31 mouse cellular contexts compared by ENCODE assay signal in the genomic region with DNA sequence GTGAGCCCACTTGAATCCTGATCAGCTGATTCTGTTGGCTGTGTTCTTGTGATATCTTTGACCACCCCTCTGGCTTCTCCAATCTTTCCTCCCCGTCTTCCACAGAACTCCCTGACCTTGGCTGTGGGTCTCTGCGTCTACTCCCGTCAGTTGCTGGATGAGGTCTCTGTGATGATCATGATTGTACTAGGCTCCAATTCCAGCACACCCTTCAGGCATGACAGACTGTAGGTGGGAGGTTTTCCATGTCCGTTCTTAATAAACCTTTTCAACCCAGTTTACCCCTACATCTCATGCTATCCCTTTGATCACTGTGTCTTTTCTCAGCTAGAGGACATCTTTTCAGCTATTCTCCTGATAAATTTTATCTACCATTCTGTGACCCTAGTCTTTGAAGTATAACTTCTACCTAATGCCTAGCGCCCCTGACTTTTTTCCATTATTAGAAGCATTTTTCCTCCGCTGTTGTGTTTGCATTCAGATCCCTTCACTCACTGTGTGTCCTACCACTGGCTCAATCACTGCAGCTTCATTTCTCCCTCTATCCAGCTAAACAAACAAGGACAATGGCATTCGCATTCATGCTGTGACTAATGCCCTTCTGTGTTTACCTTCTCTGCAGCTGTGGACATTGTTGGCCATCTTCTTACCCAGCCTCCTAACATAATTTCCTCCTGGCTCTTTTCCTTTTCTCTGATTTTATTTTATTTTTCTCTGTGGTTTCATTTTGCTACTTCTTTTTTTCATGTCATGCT.
DNase-seq lines count a peak whose midpoint lies in the region; ATAC-seq lines count a peak whose summit lies in the region.
"Had no signal": no experiment of that assay in that cellular context is flagged by ENCODE, and none has a peak within 500 bp of the region (broad histone marks: within the 10 kb centered on the region; RNA-seq: fewer than 3 reads in every experiment).

No protein-coding gene starts in this region.

- no peak overlapping the region for H3K9ac ChIP-seq in kidney, embryonic 15.5 days
- no peak overlapping the region for H3K9ac ChIP-seq in midbrain, embryonic 11.5 days (ENCODE audit: low read length)
- no peak overlapping the region for H3K9ac ChIP-seq in midbrain, embryonic 15.5 days
- H3K9ac ChIP-seq: embryonic facial prominence, embryonic 12.5 days; embryonic facial prominence, embryonic 15.5 days; forebrain, postnatal 0 days; heart, embryonic 12.5 days; heart, embryonic 15.5 days; hindbrain, embryonic 13.5 days had no signal

- H3K4me3 ChIP-seq in kidney, embryonic 15.5 days (replicated peaks), result no peak overlapping the region
- no peak overlapping the region for H3K4me3 ChIP-seq in midbrain, embryonic 11.5 days (ENCODE audit: low read depth, low read length)
- H3K4me3 ChIP-seq in midbrain, embryonic 15.5 days, result no peak overlapping the region
- H3K4me3 ChIP-seq: embryonic facial prominence, embryonic 12.5 days; embryonic facial prominence, embryonic 15.5 days; gastrocnemius, adult 2 months; heart, embryonic 12.5 days; heart, embryonic 15.5 days; hindbrain, embryonic 10.5 days; hindbrain, embryonic 13.5 days had no signal

- H3K9me3 ChIP-seq in kidney, embryonic 15.5 days (replicated peaks), result no peaks in the 10 kb centered on the region
- no peaks in the 10 kb centered on the region for H3K9me3 ChIP-seq in midbrain, embryonic 11.5 days (ENCODE audit: control insufficient read depth, low read length)
- H3K9me3 ChIP-seq in midbrain, embryonic 15.5 days, result no peaks in the 10 kb centered on the region
- H3K9me3 ChIP-seq: embryonic facial prominence, embryonic 12.5 days; embryonic facial prominence, embryonic 15.5 days; G1E; heart, embryonic 12.5 days; heart, embryonic 15.5 days; hindbrain, embryonic 10.5 days; hindbrain, embryonic 13.5 days had no signal

- WGBS in kidney, embryonic 15.5 days, result 46% methylated on average over 7 of the region's 7 CpGs
- WGBS in midbrain, embryonic 11.5 days, result 55% methylated on average over 7 of the region's 7 CpGs
- WGBS in midbrain, embryonic 15.5 days, result 71% methylated on average over 7 of the region's 7 CpGs

- H3K27me3 ChIP-seq in kidney, embryonic 15.5 days, result no peaks in the 10 kb centered on the region
- no peaks in the 10 kb centered on the region for H3K27me3 ChIP-seq in midbrain, embryonic 11.5 days (ENCODE audit: control insufficient read depth, insufficient read depth, low read length)
- H3K27me3 ChIP-seq in midbrain, embryonic 15.5 days (replicated peaks), result no peaks in the 10 kb centered on the region
- H3K27me3 ChIP-seq: CH12.LX; embryonic facial prominence, embryonic 12.5 days; embryonic facial prominence, embryonic 15.5 days; heart, embryonic 12.5 days; heart, embryonic 15.5 days; hindbrain, embryonic 13.5 days had no signal

- peak; percentile 31 for DNase-seq in heart, adult 11 months
- no peak for DNase-seq in heart, adult 8-10 months (ENCODE audit: low spot score)
- no peak for DNase-seq in kidney, postnatal 10 days
- DNase-seq in midbrain, embryonic 11.5 days (ENCODE audit: low spot score, missing footprints), result no peak
- DNase-seq in right cerebral cortex, adult 18-20 months, result no peak
- DNase-seq: adrenal gland, adult 8-10 months; adrenal gland, postnatal 25 days; B cell, adult 2 months; cerebellum, adult 11-12 months; cerebellum, adult 8-10 months; cerebellum, postnatal 10 days; cerebellum, postnatal 36 days; forebrain, postnatal 0 days; gastrocnemius, adult 2 months; gastrocnemius, postnatal 14 days; heart, adult 18-20 months; heart, postnatal 10 days; heart, postnatal 36 days had no signal

- H3K27ac ChIP-seq in kidney, embryonic 15.5 days, result peak overlapping the region; percentile 10; the same call in 1 of the 2 replicates
- no peak overlapping the region for H3K27ac ChIP-seq in midbrain, embryonic 11.5 days (ENCODE audit: low read depth, low read length)
- no peak overlapping the region for H3K27ac ChIP-seq in midbrain, embryonic 15.5 days
- H3K27ac ChIP-seq: embryonic facial prominence, embryonic 12.5 days; embryonic facial prominence, embryonic 15.5 days; gastrocnemius, adult 2 months; heart, embryonic 15.5 days; hindbrain, embryonic 10.5 days; hindbrain, embryonic 13.5 days had no signal

- H3K36me3 ChIP-seq in kidney, embryonic 15.5 days, result no peaks in the 10 kb centered on the region
- H3K36me3 ChIP-seq in midbrain, embryonic 11.5 days (ENCODE audit: control insufficient read depth, insufficient read depth, low read length), result no peaks in the 10 kb centered on the region
- no peaks in the 10 kb centered on the region for H3K36me3 ChIP-seq in midbrain, embryonic 15.5 days (replicated peaks)
- H3K36me3 ChIP-seq: embryonic facial prominence, embryonic 12.5 days; embryonic facial prominence, embryonic 15.5 days; G1E; heart, embryonic 12.5 days; heart, embryonic 15.5 days; hindbrain, embryonic 10.5 days; hindbrain, embryonic 13.5 days had no signal

- ATAC-seq in kidney, embryonic 15.5 days (replicated peaks; ENCODE audit: low FRiP score), result peak; percentile 93
- ATAC-seq in midbrain, embryonic 11.5 days (ENCODE audit: low FRiP score), result peak; percentile 40; the same call in 1 of the 2 replicates
- no peak for ATAC-seq in midbrain, embryonic 15.5 days (replicated peaks)
- ATAC-seq: activated CD4-positive, CD25-positive, alpha-beta regulatory T cell, adult 4 months; forebrain, embryonic 14.5 days; forebrain, postnatal 0 days; hindbrain, embryonic 16.5 days had no signal

- H3K4me2 ChIP-seq in kidney, embryonic 15.5 days, result no peak overlapping the region
- H3K4me2 ChIP-seq in midbrain, embryonic 11.5 days, result no peak overlapping the region
- no peak overlapping the region for H3K4me2 ChIP-seq in midbrain, embryonic 15.5 days
- H3K4me2 ChIP-seq: embryonic facial prominence, embryonic 12.5 days; embryonic facial prominence, embryonic 15.5 days; heart, embryonic 12.5 days; heart, embryonic 15.5 days; hindbrain, embryonic 13.5 days had no signal

- no peaks in the 10 kb centered on the region for H3K4me1 ChIP-seq in kidney, embryonic 15.5 days
- H3K4me1 ChIP-seq in midbrain, embryonic 11.5 days (ENCODE audit: control insufficient read depth, insufficient read depth, low read length), result 0 out of 2 replicates have a peak, but pooled peaks cover 2% of the 10 kb centered on the region
- no peaks in the 10 kb centered on the region for H3K4me1 ChIP-seq in midbrain, embryonic 15.5 days
- H3K4me1 ChIP-seq: embryonic facial prominence, embryonic 12.5 days; embryonic facial prominence, embryonic 15.5 days; hindbrain, embryonic 10.5 days; hindbrain, embryonic 13.5 days had no signal
